22 mouse cellular contexts compared by ENCODE assay signal in genomic region chr7:17087731-17088130, GRCm38 (mm10). TPM values are rescaled to one million over a fixed set of nuclear protein-coding genes. Genes with fewer than 3 reads are reported as not detected.
DNase-seq lines count a peak whose midpoint lies in the region; ATAC-seq lines count a peak whose summit lies in the region.
"Had no signal": no experiment of that assay in that cellular context is flagged by ENCODE, and none has a peak within 500 bp of the region (broad histone marks: within the 10 kb centered on the region; RNA-seq: fewer than 3 reads in every experiment).

No protein-coding gene starts in this region.

- no peaks in the 10 kb centered on the region for H3K36me3 ChIP-seq in liver, embryonic 11.5 days (ENCODE audit: control insufficient read depth, insufficient read depth, low read length)
- H3K36me3 ChIP-seq in liver, embryonic 12.5 days, result no peaks in the 10 kb centered on the region
- H3K36me3 ChIP-seq in midbrain, embryonic 10.5 days, result no peaks in the 10 kb centered on the region
- H3K36me3 ChIP-seq: embryonic facial prominence, embryonic 15.5 days; forebrain, embryonic 10.5 days; heart, embryonic 10.5 days; heart, embryonic 15.5 days; intestine, embryonic 15.5 days had no signal

- H3K27ac ChIP-seq in liver, embryonic 11.5 days (ENCODE audit: low read depth, low read length), result no peak overlapping the region
- no peak overlapping the region for H3K27ac ChIP-seq in liver, embryonic 12.5 days
- no peak overlapping the region for H3K27ac ChIP-seq in midbrain, embryonic 10.5 days (replicated peaks)
- H3K27ac ChIP-seq: embryonic facial prominence, embryonic 15.5 days; forebrain, embryonic 10.5 days; heart, embryonic 10.5 days; heart, embryonic 15.5 days; hindbrain, embryonic 14.5 days; intestine, embryonic 15.5 days had no signal

- H3K4me2 ChIP-seq in liver, embryonic 11.5 days, result no peak overlapping the region
- no peak overlapping the region for H3K4me2 ChIP-seq in liver, embryonic 12.5 days
- H3K4me2 ChIP-seq: embryonic facial prominence, embryonic 15.5 days; heart, embryonic 15.5 days; hindbrain, embryonic 14.5 days; intestine, embryonic 15.5 days had no signal

- H3K9ac ChIP-seq in liver, embryonic 11.5 days (ENCODE audit: low read depth, low read length), result no peak overlapping the region
- H3K9ac ChIP-seq in liver, embryonic 12.5 days, result no peak overlapping the region
- H3K9ac ChIP-seq: embryonic facial prominence, embryonic 15.5 days; heart, embryonic 15.5 days; hindbrain, embryonic 14.5 days; intestine, embryonic 15.5 days had no signal

- H3K27me3 ChIP-seq in liver, embryonic 11.5 days (replicated peaks; ENCODE audit: control insufficient read depth, insufficient read depth, low read length), result no peaks in the 10 kb centered on the region
- H3K27me3 ChIP-seq in liver, embryonic 12.5 days (replicated peaks), result no peaks in the 10 kb centered on the region
- H3K27me3 ChIP-seq in midbrain, embryonic 10.5 days (ENCODE audit: low read depth, poor library complexity, severe bottlenecking), result no peaks in the 10 kb centered on the region
- H3K27me3 ChIP-seq: embryonic facial prominence, embryonic 15.5 days; heart, embryonic 15.5 days; intestine, embryonic 15.5 days had no signal

- H3K4me1 ChIP-seq in liver, embryonic 11.5 days (replicated peaks; ENCODE audit: control insufficient read depth, insufficient read depth, low read length), result no peaks in the 10 kb centered on the region
- H3K4me1 ChIP-seq in liver, embryonic 12.5 days, result no peaks in the 10 kb centered on the region
- H3K4me1 ChIP-seq in midbrain, embryonic 10.5 days, result no peaks in the 10 kb centered on the region
- H3K4me1 ChIP-seq: embryonic facial prominence, embryonic 15.5 days; forebrain, embryonic 10.5 days; heart, embryonic 10.5 days; heart, embryonic 15.5 days; intestine, embryonic 15.5 days had no signal

- no peaks in the 10 kb centered on the region for H3K9me3 ChIP-seq in liver, embryonic 11.5 days (ENCODE audit: control insufficient read depth, low read length)
- H3K9me3 ChIP-seq in liver, embryonic 12.5 days (replicated peaks), result no peaks in the 10 kb centered on the region
- peaks cover 11% of the 10 kb centered on the region; the same call in 1 of the 2 replicates for H3K9me3 ChIP-seq in midbrain, embryonic 10.5 days (replicated peaks)
- H3K9me3 ChIP-seq: embryonic facial prominence, embryonic 15.5 days; forebrain, embryonic 10.5 days; heart, embryonic 10.5 days; heart, embryonic 15.5 days; intestine, embryonic 15.5 days had no signal

- ATAC-seq in cerebellum, adult (ENCODE audit: insufficient number of reproducible peaks, low FRiP score, low TSS enrichment), result no peak
- ATAC-seq in liver, embryonic 11.5 days (replicated peaks; ENCODE audit: low FRiP score), result no peak
- ATAC-seq in liver, embryonic 12.5 days, result no peak
- ATAC-seq: forebrain, embryonic 14.5 days; intestine, embryonic 15.5 days had no signal

- DNase-seq in cerebellum, adult 11-12 months, result peak; percentile 14
- DNase-seq in liver, embryonic 11.5 days (ENCODE audit: low spot score), result peak; percentile 9
- peak; percentile 24 to 29 for DNase-seq in adrenal gland, postnatal 36 days
- DNase-seq in midbrain, embryonic 10.5 days (ENCODE audit: low spot score), result no peak
- DNase-seq: cerebellum, adult 18-20 months; cerebellum, postnatal 10 days; embryo, embryonic 11 days; gastrocnemius, postnatal 36 days; heart, adult 18-20 months; heart, postnatal 14 days; kidney, adult 18-20 months had no signal

- no peak overlapping the region for H3K4me3 ChIP-seq in liver, embryonic 11.5 days (ENCODE audit: low read depth, low read length)
- H3K4me3 ChIP-seq in liver, embryonic 12.5 days, result no peak overlapping the region
- no peak overlapping the region for H3K4me3 ChIP-seq in midbrain, embryonic 10.5 days
- H3K4me3 ChIP-seq: embryonic facial prominence, embryonic 15.5 days; erythroblast, embryonic 14.5 days; forebrain, embryonic 10.5 days; heart, embryonic 10.5 days; heart, embryonic 15.5 days; intestine, embryonic 15.5 days had no signal

- 72% methylated on average over 3 of the region's 3 CpGs for WGBS in liver, embryonic 11.5 days
- WGBS in liver, embryonic 12.5 days (ENCODE audit: insufficient replicate concordance), result 65% methylated on average over 3 of the region's 3 CpGs
- 81% methylated on average over 3 of the region's 3 CpGs for WGBS in midbrain, embryonic 10.5 days

RNA-seq across cellular contexts. Expression of gene Psg16, which starts 13.9 kb away (rescaled TPM):
- polyA plus RNA-seq in liver, embryonic 11.5 days (2014; fragmentation: Nextera tagmentation; extraction: Ambion mirVana), result 0.12 TPM in 2 replicates
- polyA plus RNA-seq in liver, embryonic 12.5 days (2016; fragmentation: Nextera tagmentation; extraction: Ambion mirVana), result 0.06 and 0.13 TPM in 2 replicates
- total RNA-seq in adrenal gland, postnatal 36 days (2021), result under 1 TPM; 0.30 to 0.46 TPM
- polyA plus RNA-seq in midbrain, embryonic 10.5 days (2016; fragmentation: Nextera tagmentation; extraction: Ambion mirVana), result 0.02 and 0.06 TPM in 2 replicates
- total RNA-seq: common myeloid progenitor, adult 5-6 weeks had no signal
- polyA plus RNA-seq: erythroblast, embryonic 14.5 days had no signal

RNA-seq across cellular contexts. Expression of gene Hif3a, which starts 25.5 kb away (rescaled TPM):
- 28.3 and 32.1 TPM in 2 replicates for polyA plus RNA-seq in liver, embryonic 11.5 days (2014; fragmentation: Nextera tagmentation; extraction: Ambion mirVana)
- 21.1 and 22.6 TPM in 2 replicates for polyA plus RNA-seq in liver, embryonic 12.5 days (2016; fragmentation: Nextera tagmentation; extraction: Ambion mirVana)
- 1 to 10 TPM; 1.6 to 2.7 TPM for total RNA-seq in adrenal gland, postnatal 36 days (2021)
- 4.3 and 5.1 TPM in 2 replicates for polyA plus RNA-seq in midbrain, embryonic 10.5 days (2016; fragmentation: Nextera tagmentation; extraction: Ambion mirVana)
